Mouse (Mus musculus) kidney, adult 9 months (tissue): ENCODE data around the gene Luzp1.
A peak's percentile ranks its signal among the peaks of the same experiment; 100 is the strongest.

Source experiments
- DNase-seq: peaks from one replicate; pipeline ENCODE4 v3.0.0; 2022

Gene Luzp1

GRCm38 (mm10) chr4:136557638-136558037 lies 88.1 kb downstream of the Luzp1 start:
- DNase-seq, result no peak

DNA sequence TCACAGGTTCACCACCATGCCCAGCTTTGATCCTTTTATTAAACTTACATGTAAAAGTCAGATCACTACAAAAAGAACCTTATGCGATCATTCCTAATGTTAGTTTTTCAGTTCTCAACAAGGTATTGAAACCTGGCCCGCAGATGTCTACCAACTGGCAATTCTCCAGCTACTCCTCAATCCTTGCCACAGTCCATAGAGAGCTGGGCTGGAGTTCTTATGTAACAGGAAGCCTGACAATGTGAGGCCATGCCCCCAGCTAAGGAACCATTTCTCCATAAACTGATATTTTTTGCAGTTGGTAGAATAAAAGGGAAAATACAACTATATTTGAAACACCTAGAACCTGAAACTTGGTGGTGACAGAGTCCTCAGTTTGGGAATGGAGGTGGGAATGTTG lies 90.1 kb downstream of the Luzp1 start:
- DNase-seq, result no peak

DNA sequence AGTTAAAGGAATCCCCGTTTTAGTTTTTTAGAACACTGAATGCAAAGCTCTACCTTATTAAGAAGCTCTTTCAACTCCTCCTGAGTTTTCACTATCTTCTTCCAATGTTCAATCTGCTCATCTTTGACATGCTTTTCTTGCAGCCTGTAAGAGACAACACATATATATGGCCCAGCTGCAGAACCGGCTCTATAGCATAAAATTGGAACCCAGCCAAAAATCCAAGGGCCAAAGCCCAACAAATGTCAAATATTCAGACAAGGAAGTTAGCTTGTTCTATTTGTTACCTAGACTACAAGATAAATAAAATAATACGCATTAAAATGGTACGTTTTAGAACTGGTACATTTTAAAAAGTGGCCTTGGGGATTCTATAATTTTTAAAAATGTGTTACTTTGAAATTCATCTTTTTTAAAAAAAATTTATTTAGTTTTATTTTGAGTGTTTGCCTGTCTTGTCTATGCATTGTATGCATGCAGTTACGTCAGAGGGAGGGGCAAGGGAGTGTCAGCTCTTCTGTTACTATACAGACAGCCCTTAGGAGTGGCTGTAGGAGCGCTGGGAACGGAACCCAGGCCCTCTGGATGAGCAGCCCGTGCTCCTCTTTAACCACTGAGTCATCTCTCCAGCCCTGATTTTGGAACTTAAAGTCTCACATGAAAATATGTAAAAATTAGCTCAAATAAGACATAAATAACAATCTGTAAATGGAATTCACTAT lies 90.9 kb downstream of the Luzp1 start:
- DNase-seq, result no peak

- DNase-seq, result no peak
These were observed 93.2 kb downstream of the Luzp1 start for GRCm38 (mm10) chr4:136562755-136563154.

DNA sequence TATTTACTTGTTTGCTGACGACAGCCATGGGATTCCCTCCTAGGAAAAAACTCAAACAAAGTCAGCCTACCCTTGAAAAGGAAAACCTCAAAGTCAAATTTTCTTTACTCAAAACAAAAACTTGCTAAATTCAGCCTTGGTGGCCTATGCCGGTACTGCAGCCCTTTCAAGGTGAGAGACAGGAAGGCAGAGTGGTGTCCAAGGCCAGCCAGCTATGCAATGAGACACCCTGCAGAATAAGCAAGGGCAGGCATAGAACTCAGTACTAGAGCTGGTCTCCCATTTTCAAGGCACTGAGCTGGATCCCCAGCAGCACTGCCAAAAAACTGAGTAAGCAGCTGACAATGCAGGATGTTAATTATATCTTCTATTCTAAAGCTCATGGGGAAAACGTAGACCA lies 99.1 kb downstream of the Luzp1 start:
- DNase-seq, result no peak

DNA sequence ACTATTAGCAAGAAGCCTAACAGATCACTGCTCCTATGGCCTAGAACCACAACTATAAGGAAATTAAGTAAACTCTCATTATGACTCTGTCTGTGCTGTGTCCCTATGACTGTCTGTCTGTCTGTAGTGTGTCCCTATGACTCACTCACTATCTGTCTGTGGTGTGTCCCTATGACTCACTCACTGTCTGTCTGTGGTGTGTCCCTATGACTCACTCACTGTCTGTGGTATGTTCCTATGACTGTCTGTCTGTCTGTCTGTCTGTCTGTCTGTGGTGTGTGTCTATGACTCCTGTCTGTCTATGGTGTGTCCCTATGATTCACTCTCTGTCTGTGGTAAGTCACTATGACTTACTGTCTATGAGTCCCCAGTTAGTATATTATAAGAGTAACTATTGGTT lies 100.4 kb downstream of the Luzp1 start:
- no peak for DNase-seq

DNA sequence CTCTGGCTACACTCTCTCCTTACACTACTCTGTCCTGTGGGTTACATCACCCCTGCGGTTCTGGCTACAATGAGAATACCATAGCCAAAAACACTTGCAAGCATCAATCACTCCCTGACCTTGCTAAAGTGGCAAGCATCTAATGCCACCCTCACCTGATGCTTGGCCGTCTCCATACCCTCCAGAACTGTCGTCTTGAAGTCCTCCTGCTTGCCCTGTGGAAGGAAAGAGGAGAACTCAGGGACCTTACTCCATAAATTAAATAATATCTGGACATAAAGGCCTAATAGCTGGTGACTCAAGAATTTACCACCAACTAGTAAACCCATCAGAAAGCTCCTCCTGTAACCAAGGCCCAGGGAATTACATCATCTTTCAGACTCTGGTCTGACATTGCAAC lies 112.3 kb downstream of the Luzp1 start:
- no peak for DNase-seq

GRCm38 (mm10) chr4:136587221-136587827 lies 117.8 kb downstream of the Luzp1 start:
- DNase-seq, result no peak

GRCm38 (mm10) chr4:136588003-136588402 lies 118.4 kb downstream of the Luzp1 start:
- DNase-seq, result no peak

DNA sequence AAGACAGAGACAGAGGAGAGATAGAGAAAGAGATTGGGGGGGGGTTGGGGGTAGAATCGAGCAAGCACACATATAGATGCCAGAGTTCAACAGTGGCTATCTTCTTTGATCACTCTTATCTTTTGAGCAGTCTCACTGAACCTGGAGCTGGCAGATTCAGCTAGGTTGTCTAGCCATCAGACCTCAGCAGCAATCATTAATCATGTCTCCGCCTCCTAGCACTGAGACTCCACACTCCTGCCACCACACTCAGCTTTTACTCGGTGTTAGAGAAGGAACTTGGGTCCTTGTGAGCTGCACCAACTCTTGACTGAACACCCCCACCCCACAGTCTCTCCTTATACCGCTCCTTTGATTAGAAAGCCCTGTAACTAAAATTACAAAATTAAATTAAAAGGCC lies 122.5 kb downstream of the Luzp1 start:
- no peak for DNase-seq

DNA sequence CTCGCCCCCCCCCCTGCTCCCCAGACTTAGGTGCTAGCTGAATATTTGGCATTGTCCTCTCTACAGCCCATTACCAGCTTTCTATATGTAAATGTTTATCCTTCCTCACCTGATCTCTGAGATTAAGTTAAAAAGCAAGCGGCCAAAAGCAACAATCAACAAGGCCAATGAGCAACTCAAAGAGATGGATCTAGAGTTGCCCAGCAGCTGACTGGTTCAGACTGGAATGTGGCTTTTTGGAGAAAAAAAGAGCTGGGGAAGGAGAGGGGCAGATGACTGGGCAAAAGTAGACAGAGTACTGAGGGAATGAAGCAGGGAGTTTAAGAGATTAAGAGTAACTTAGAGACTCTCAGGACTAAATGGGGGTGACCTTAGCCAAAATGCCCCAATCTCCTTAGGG lies 124.4 kb downstream of the Luzp1 start:
- no peak for DNase-seq

DNA sequence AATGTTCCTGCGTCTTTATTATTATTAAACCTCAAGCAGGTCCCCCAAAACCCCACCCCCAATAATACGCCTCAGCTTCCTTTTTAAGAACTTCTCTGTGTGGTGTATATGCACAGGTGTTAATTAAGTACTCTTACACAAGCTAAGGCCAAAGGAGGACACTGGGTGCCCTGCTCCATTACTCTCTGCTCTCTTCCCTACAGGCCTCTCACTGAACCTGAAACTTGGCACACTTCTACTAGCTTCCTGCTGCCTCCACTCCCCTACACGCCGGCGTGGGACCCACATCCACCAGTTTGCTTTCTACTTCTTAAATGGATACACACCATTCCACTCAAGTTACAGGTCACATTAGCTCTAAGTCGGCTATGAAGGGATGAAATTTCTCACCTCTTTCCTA lies 125.7 kb downstream of the Luzp1 start:
- peak; percentile 22 for DNase-seq

GRCm38 (mm10) chr4:136598268-136598876 lies 128.8 kb downstream of the Luzp1 start:
- no peak for DNase-seq

- DNase-seq, result no peak
These were observed 130.3 kb downstream of the Luzp1 start for GRCm38 (mm10) chr4:136599869-136600268.

- no peak for DNase-seq
These were observed 131.0 kb downstream of the Luzp1 start for GRCm38 (mm10) chr4:136600536-136600935.

DNA sequence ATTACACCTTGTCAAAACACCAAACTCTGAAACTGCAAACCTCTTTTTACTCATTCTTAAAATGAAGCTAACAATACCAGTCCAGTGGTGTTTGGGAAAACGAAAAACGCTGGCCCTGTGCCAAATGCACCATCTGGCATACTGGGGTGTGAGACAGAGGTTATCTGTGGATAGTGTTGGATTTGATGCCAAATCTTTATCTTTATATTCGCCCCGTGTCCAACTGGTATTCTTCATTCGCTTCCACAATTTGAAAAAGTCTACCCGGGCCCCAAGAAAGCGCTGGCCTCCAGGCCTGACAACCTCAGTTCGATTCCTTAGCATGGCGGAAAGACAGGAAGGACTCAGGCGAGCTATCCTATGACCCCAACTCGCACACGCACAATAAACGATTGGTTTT lies 131.9 kb downstream of the Luzp1 start:
- peak; percentile 38 for DNase-seq

GRCm38 (mm10) chr4:136602018-136602554 lies 132.5 kb downstream of the Luzp1 start:
- DNase-seq, result peak; percentile 38

- DNase-seq, result peak; percentile 95
These were observed 133.0 kb downstream of the Luzp1 start, which contains the start of gene Kdm1a for GRCm38 (mm10) chr4:136602568-136602967. Gene Kdm1a (minus strand): TSS chr4:136602723.
